Mouse (Mus musculus): ENCODE results near the gene Rpl38. TPM values are rescaled to one million over a fixed set of nuclear protein-coding genes. Genes with fewer than 3 reads are reported as not detected.
A peak's percentile ranks its signal among the peaks of the same experiment; 100 is the strongest.
"Not testable (repeated sequence)": the region's sequence is repeated elsewhere in the genome, so short reads cannot be mapped to it uniquely, and the experiment has no call there.

Rpl38 gene
- total and polyA plus RNA-seq, 3 experiments = 335 to 660 (median 587) TPM

- Histone ChIP-seq H3K4me1 (ENCODE audit: control insufficient read depth, insufficient read depth, low read length) (peaks cover 12% of the 10 kb centered on the region), H3K36me3 (ENCODE audit: control insufficient read depth, insufficient read depth, low read length) (peaks cover 9% of the 10 kb centered on the region), H3K79me2 (replicated peaks; ENCODE audit: control insufficient read depth, insufficient read depth, low read length) (no peaks in the 10 kb centered on the region), H3K9ac (ENCODE audit: low read depth, low read length) (no peak overlapping the region), H3K4me3 (no peak overlapping the region), H3K27ac (no peak overlapping the region), H3K27me3 (ENCODE audit: control insufficient read depth, insufficient read depth, low read length) (no peaks in the 10 kb centered on the region)
- intact Hi-C loops (cut with DNase I) = no loop called here
- DNase-seq = peak in 1 of 2 experiments; percentile 49
- TF ChIP-seq EP300 (IDR thresholded peaks at IDR 0.05; ENCODE audit: insufficient read depth, low read depth, low read length) (no peak), CTCF (IDR thresholded peaks at IDR 0.05) (peak; percentile 71), POLR2A (IDR thresholded peaks at IDR 0.05; ENCODE audit: insufficient read depth, low read depth, low read length) (no peak)
- 68% methylated on average over 9 of the region's 9 CpGs for WGBS
Measured at GRCm38 (mm10) chr11:114672794-114673718, 4.7 kb downstream of the Rpl38 start.

GRCm38 (mm10) chr11:114673719-114674050 is 5.4 kb downstream of the Rpl38 start:
- TF ChIP-seq EP300 (IDR thresholded peaks at IDR 0.05; ENCODE audit: insufficient read depth, low read depth, low read length) (no peak), POLR2A (IDR thresholded peaks at IDR 0.05; ENCODE audit: insufficient read depth, low read depth, low read length) (0 out of 2 replicates have a peak, but pooled peaks have one; percentile 11)
- peaks cover 12% of the 10 kb centered on the region for H3K4me1 ChIP-seq (ENCODE audit: control insufficient read depth, insufficient read depth, low read length)
- H3K27ac ChIP-seq = no peak overlapping the region
- no peak overlapping the region for H3K4me3 ChIP-seq
- WGBS = 75% methylated on average over 2 of the region's 2 CpGs
- DNase-seq = no peak
- H3K9ac ChIP-seq (ENCODE audit: low read depth, low read length) = no peak overlapping the region
- H3K27me3 ChIP-seq (ENCODE audit: control insufficient read depth, insufficient read depth, low read length) = no peaks in the 10 kb centered on the region
- no peaks in the 10 kb centered on the region for H3K79me2 ChIP-seq (replicated peaks; ENCODE audit: control insufficient read depth, insufficient read depth, low read length)
- intact Hi-C loops (cut with DNase I) = no loop called here
- peaks cover 9% of the 10 kb centered on the region for H3K36me3 ChIP-seq (ENCODE audit: control insufficient read depth, insufficient read depth, low read length)

GRCm38 (mm10) chr11:114674180-114674579 is 5.9 kb downstream of the Rpl38 start:
- no peak overlapping the region for H3K27ac ChIP-seq
- no peaks in the 10 kb centered on the region for H3K27me3 ChIP-seq (ENCODE audit: control insufficient read depth, insufficient read depth, low read length)
- DNase-seq = no peak
- intact Hi-C loops (cut with DNase I) = no loop called here
- H3K36me3 ChIP-seq (ENCODE audit: control insufficient read depth, insufficient read depth, low read length) = peaks cover 9% of the 10 kb centered on the region
- no peak overlapping the region for H3K4me3 ChIP-seq
- H3K79me2 ChIP-seq (replicated peaks; ENCODE audit: control insufficient read depth, insufficient read depth, low read length) = no peaks in the 10 kb centered on the region
- peaks cover 11% of the 10 kb centered on the region for H3K4me1 ChIP-seq (ENCODE audit: control insufficient read depth, insufficient read depth, low read length)
- TF ChIP-seq CTCF (IDR thresholded peaks at IDR 0.05) (no peak), POLR2A (IDR thresholded peaks at IDR 0.05; ENCODE audit: insufficient read depth, low read depth, low read length) (0 out of 2 replicates have a peak, but pooled peaks have one; percentile 6)
- no peak overlapping the region for H3K9ac ChIP-seq (ENCODE audit: low read depth, low read length)
- WGBS = 60% methylated on average over 8 of the region's 8 CpGs

- no CpG with 5 or more reads among the region's 3 CpGs for WGBS
- not testable (repeated sequence) for H3K27me3 ChIP-seq (ENCODE audit: control insufficient read depth, insufficient read depth, low read length); H3K27ac ChIP-seq; H3K36me3 ChIP-seq (ENCODE audit: control insufficient read depth, insufficient read depth, low read length); H3K79me2 ChIP-seq (replicated peaks; ENCODE audit: control insufficient read depth, insufficient read depth, low read length); DNase-seq; H3K9ac ChIP-seq (ENCODE audit: low read depth, low read length)
- intact Hi-C loops (cut with DNase I) = loop anchor here (5.0 kb wide), 2 partner anchors 53 to 113 kb away; partner anchors contain the start of gene Dnaic2
- H3K4me1 ChIP-seq (ENCODE audit: control insufficient read depth, insufficient read depth, low read length) = peaks cover 11% of the 10 kb centered on the region
- H3K4me3 ChIP-seq = peak overlapping the region; percentile 83; the same call in 1 of the 2 replicates
Measured at GRCm38 (mm10) chr11:114674796-114675195, 6.5 kb downstream of the Rpl38 start.

- Histone ChIP-seq H3K27ac (peak within 1 kb of the TSS; percentile 45), H3K27me3 (ENCODE audit: control insufficient read depth, insufficient read depth, low read length) (no peaks in the 10 kb centered on the region), H3K4me1 (ENCODE audit: control insufficient read depth, insufficient read depth, low read length) (peaks cover 9% of the 10 kb centered on the region), H3K9ac (ENCODE audit: low read depth, low read length) (peak within 1 kb of the TSS; percentile 80), H3K4me3 (peak within 1 kb of the TSS; percentile 83), H3K36me3 (ENCODE audit: control insufficient read depth, insufficient read depth, low read length) (peaks cover under 1% of the 10 kb centered on the region), H3K79me2 (replicated peaks; ENCODE audit: control insufficient read depth, insufficient read depth, low read length) (no peaks in the 10 kb centered on the region)
- peak; percentile 83 to 87 for DNase-seq
- intact Hi-C loops (cut with DNase I) = loop anchor here (5.0 kb wide), 2 partner anchors 52 to 112 kb away; partner anchors contain the start of gene Dnaic2
- no peak for TF ChIP-seq CTCF (IDR thresholded peaks at IDR 0.05)
- TF ChIP-seq EP300 (IDR thresholded peaks at IDR 0.05; ENCODE audit: insufficient read depth, low read depth, low read length) = no peak
- 0 out of 2 replicates have a peak, but pooled peaks have one; percentile 40 for TF ChIP-seq POLR2A (IDR thresholded peaks at IDR 0.05; ENCODE audit: insufficient read depth, low read depth, low read length)
- WGBS = under 1% methylated on average over 40 of the region's 40 CpGs
Measured at GRCm38 (mm10) chr11:114675341-114675825, 7.1 kb downstream of the Rpl38 start, which contains the start of gene Ttyh2. Ttyh2 (plus strand) TSS chr11:114675431.
